Mouse (Mus musculus) left cerebral cortex, postnatal 4 days (tissue): Measurements from ENCODE around the gene Klb. TPM values are rescaled to one million over a fixed set of nuclear protein-coding genes. Genes with fewer than 3 reads are reported as not detected.

ENCODE experiments used
- total RNA-seq, 2 experiments: library from RNA; stranded (reverse); gene quantifications; 2 replicates each; pipeline ENCODE4 v1.2.3; 2021

The Klb gene
- total RNA-seq, 2 experiments from 2014 or later: 0.28 to 0.38 TPM

Other genes with a start within 250 kb of the Klb start
- gene Klhl5, start 240.8 kb upstream of the Klb start, total RNA-seq: 10 to 100 TPM; 73.2 to 80.2 TPM
- gene Wdr19, start 148.6 kb upstream of the Klb start, total RNA-seq: 10 to 100 TPM; 16.3 to 19.3 TPM
- 10 to 100 TPM; 25.3 to 27.0 TPM for gene Rfc1, start 12.6 kb upstream of the Klb start, total RNA-seq
- gene Rpl9, start 43.1 kb downstream of the Klb start, total RNA-seq: 100 to 1,000 TPM; 777 to 795 TPM
- gene Lias, start 43.2 kb downstream of the Klb start, total RNA-seq: 10 to 100 TPM; 33.5 to 35.5 TPM
- 10 to 100 TPM; 46.0 to 48.8 TPM for gene Ugdh, start 87.6 kb downstream of the Klb start, total RNA-seq
- gene Gm43552, start 144.5 kb downstream of the Klb start, total RNA-seq: not detected
- gene Smim14, start 188.9 kb downstream of the Klb start, total RNA-seq: 100 to 1,000 TPM; 125 to 132 TPM
- 100 to 1,000 TPM; 149 to 162 TPM for gene Ube2k, start 188.9 kb downstream of the Klb start, total RNA-seq